Mouse (Mus musculus) midbrain, embryonic 13.5 days (tissue): ENCODE measurements around the gene Crabp2. TPM values are rescaled to one million over a fixed set of nuclear protein-coding genes. Genes with fewer than 3 reads are reported as not detected.
A peak's percentile ranks its signal among the peaks of the same experiment; 100 is the strongest.

Experiments used
- ATAC-seq: fragments of 200-750 bp; cut with Nextera tagmentation; 2 replicates; pipeline ENCODE4 v1.8.0; 2017; ENCODE audit warnings: mild to moderate bottlenecking, moderate TSS enrichment, moderate library complexity
- H3K27ac ChIP-seq: fragments of 300-500 bp; sonication (generic); 2 replicates; pipeline ENCODE4 v1.5.1; 2015; ENCODE audit warnings: inconsistent platforms, mild to moderate bottlenecking, moderate library complexity
- H3K27me3 ChIP-seq: fragments of 300-500 bp; sonication (generic); 2 replicates; pipeline ENCODE4 v1.6.1; 2015; ENCODE audit warnings: mild to moderate bottlenecking, inconsistent platforms
- H3K36me3 ChIP-seq: fragments of 300-500 bp; sonication (generic); 2 replicates; pipeline ENCODE4 v1.6.1; 2015; ENCODE audit warnings: mild to moderate bottlenecking, inconsistent platforms
- H3K4me1 ChIP-seq: fragments of 300-500 bp; sonication (generic); replicated peaks from 2 replicates; pipeline ENCODE4 v1.6.1; 2015; ENCODE audit warnings: inconsistent platforms
- H3K4me2 ChIP-seq: fragments of 300-500 bp; sonication (generic); replicated peaks from 2 replicates; pipeline ENCODE4 v1.6.1; 2015; ENCODE audit warnings: moderate library complexity, mild to moderate bottlenecking, inconsistent platforms
- H3K4me3 ChIP-seq: fragments of 300-500 bp; sonication (generic); replicated peaks from 2 replicates; pipeline ENCODE4 v1.5.1; 2015; ENCODE audit warnings: mild to moderate bottlenecking, inconsistent platforms
- H3K9ac ChIP-seq: fragments of 300-500 bp; sonication (generic); replicated peaks from 2 replicates; pipeline ENCODE4 v1.6.1; 2015; ENCODE audit warnings: mild to moderate bottlenecking, inconsistent platforms
- H3K9me3 ChIP-seq: fragments of 300-500 bp; sonication (generic); 2 replicates; pipeline ENCODE4 v1.6.1; 2016; ENCODE audit warnings: mild to moderate bottlenecking, inconsistent platforms
- WGBS: fragments of 180-500 bp; shearing (Covaris S2); methylation state at CpG from one replicate; pipeline ENCODE4 v1.1.7; 2015; 5-methylcytosine and 5-hydroxymethylcytosine counted together
- polyA plus RNA-seq: library from polyadenylated mRNA; unstranded; fragments of >200 nt; fragmentation: Nextera tagmentation; extraction: Ambion mirVana; gene quantifications from 2 replicates; pipeline ENCODE4 v1.2.1, GENCODE M21; 2015

Gene Crabp2
- polyA plus RNA-seq, 1 experiment from 2014 or later = 129 TPM

GRCm38 (mm10) chr3:87960586-87961191 is 12.2 kb downstream of the Crabp2 start:
- Histone ChIP-seq H3K9me3 (no peaks in the 10 kb centered on the region), H3K4me3 (peak overlapping the region; percentile 37), H3K4me1 (peaks cover 29% of the 10 kb centered on the region), H3K27me3 (no peaks in the 10 kb centered on the region), H3K9ac (peak overlapping the region; percentile 71), H3K27ac (peak overlapping the region; percentile 95), H3K36me3 (no peaks in the 10 kb centered on the region), H3K4me2 (peak overlapping the region; percentile 60)
- WGBS = under 1% methylated on average over 27 of the region's 27 CpGs
- peak; percentile 98 for ATAC-seq

GRCm38 (mm10) chr3:87970184-87970938 is 21.9 kb downstream of the Crabp2 start:
- Histone ChIP-seq H3K9ac (peak overlapping the region; percentile 51; the same call in 1 of the 2 replicates), H3K27ac (peak overlapping the region; percentile 27), H3K4me2 (peak overlapping the region; percentile 94), H3K36me3 (peaks cover 2% of the 10 kb centered on the region; the same call in 1 of the 2 replicates), H3K4me1 (peaks cover 52% of the 10 kb centered on the region), H3K27me3 (no peaks in the 10 kb centered on the region), H3K9me3 (no peaks in the 10 kb centered on the region), H3K4me3 (peak overlapping the region; percentile 70)
- ATAC-seq = 0 out of 2 replicates have a peak, but pooled peaks have one; percentile 2
- WGBS = under 1% methylated on average over 21 of the region's 21 CpGs

GRCm38 (mm10) chr3:87970939-87971488 is 22.5 kb downstream of the Crabp2 start, which contains the start of gene Nes:
Gene Nes (plus strand): TSS chr3:87971078.
- ATAC-seq = peak; percentile 71
- peak within 1 kb of the TSS; percentile 89 for H3K9ac ChIP-seq
- H3K36me3 ChIP-seq = peaks cover 8% of the 10 kb centered on the region
- H3K27me3 ChIP-seq = no peaks in the 10 kb centered on the region
- H3K4me3 ChIP-seq = peak within 1 kb of the TSS; percentile 70
- H3K4me1 ChIP-seq = peaks cover 55% of the 10 kb centered on the region
- peak within 1 kb of the TSS; percentile 90 for H3K27ac ChIP-seq
- WGBS = under 1% methylated on average over 44 of the region's 44 CpGs
- peak within 1 kb of the TSS; percentile 94 for H3K4me2 ChIP-seq
- no peaks in the 10 kb centered on the region for H3K9me3 ChIP-seq

- Histone ChIP-seq H3K27ac (peak overlapping the region; percentile 90), H3K9me3 (no peaks in the 10 kb centered on the region), H3K4me1 (peaks cover 55% of the 10 kb centered on the region), H3K36me3 (peaks cover 14% of the 10 kb centered on the region), H3K4me3 (peak overlapping the region; percentile 70), H3K4me2 (peak overlapping the region; percentile 94), H3K9ac (peak overlapping the region; percentile 89), H3K27me3 (no peaks in the 10 kb centered on the region)
- no peak for ATAC-seq
- WGBS = under 1% methylated on average over 56 of the region's 60 CpGs
These were observed 23.2 kb downstream of the Crabp2 start for GRCm38 (mm10) chr3:87971489-87972202.

- Histone ChIP-seq H3K27me3 (no peaks in the 10 kb centered on the region), H3K9ac (peak overlapping the region; percentile 89), H3K4me2 (peak overlapping the region; percentile 94), H3K4me3 (peak overlapping the region; percentile 70), H3K9me3 (no peaks in the 10 kb centered on the region), H3K27ac (peak overlapping the region; percentile 90), H3K36me3 (peaks cover 19% of the 10 kb centered on the region), H3K4me1 (peaks cover 55% of the 10 kb centered on the region)
- peak; percentile 44 for ATAC-seq
- WGBS = 3% methylated on average over 8 of the region's 8 CpGs
These were observed 23.8 kb downstream of the Crabp2 start for GRCm38 (mm10) chr3:87972203-87972664.

GRCm38 (mm10) chr3:87972776-87973175 is 24.3 kb downstream of the Crabp2 start:
- Histone ChIP-seq H3K4me1 (peaks cover 55% of the 10 kb centered on the region), H3K4me2 (peak overlapping the region; percentile 94), H3K36me3 (peaks cover 21% of the 10 kb centered on the region), H3K9me3 (no peaks in the 10 kb centered on the region), H3K27ac (peak overlapping the region; percentile 90), H3K9ac (peak overlapping the region; percentile 89), H3K27me3 (no peaks in the 10 kb centered on the region), H3K4me3 (peak overlapping the region; percentile 70)
- 14% methylated on average over 5 of the region's 5 CpGs for WGBS
- ATAC-seq = no peak

- Histone ChIP-seq H3K36me3 (peaks cover 29% of the 10 kb centered on the region), H3K27me3 (no peaks in the 10 kb centered on the region), H3K9ac (peak overlapping the region; percentile 89), H3K27ac (peak overlapping the region; percentile 90), H3K4me2 (peak overlapping the region; percentile 94), H3K4me3 (peak overlapping the region; percentile 70), H3K4me1 (peaks cover 55% of the 10 kb centered on the region), H3K9me3 (no peaks in the 10 kb centered on the region)
- WGBS = 5% methylated on average over 14 of the region's 14 CpGs
- peak; percentile 5; the same call in 1 of the 2 replicates for ATAC-seq
These were observed 25.3 kb downstream of the Crabp2 start for GRCm38 (mm10) chr3:87973593-87974380.

- Histone ChIP-seq H3K27me3 (no peaks in the 10 kb centered on the region), H3K36me3 (peaks cover 29% of the 10 kb centered on the region), H3K4me1 (peaks cover 59% of the 10 kb centered on the region), H3K9me3 (no peaks in the 10 kb centered on the region), H3K9ac (peak overlapping the region; percentile 89), H3K4me2 (peak overlapping the region; percentile 94), H3K27ac (peak overlapping the region; percentile 90), H3K4me3 (peak overlapping the region; percentile 70)
- peak; percentile 51 for ATAC-seq
- 4% methylated on average over 12 of the region's 12 CpGs for WGBS
These were observed 26.0 kb downstream of the Crabp2 start for GRCm38 (mm10) chr3:87974381-87974987.

GRCm38 (mm10) chr3:87979493-87979892 is 31.0 kb downstream of the Crabp2 start:
- H3K27me3 ChIP-seq = no peaks in the 10 kb centered on the region
- H3K4me2 ChIP-seq = no peak overlapping the region
- H3K9ac ChIP-seq = no peak overlapping the region
- no peaks in the 10 kb centered on the region for H3K9me3 ChIP-seq
- peaks cover 29% of the 10 kb centered on the region for H3K36me3 ChIP-seq
- 89% methylated on average over 5 of the region's 5 CpGs for WGBS
- no peak overlapping the region for H3K4me3 ChIP-seq
- no peak for ATAC-seq
- peaks cover 64% of the 10 kb centered on the region for H3K4me1 ChIP-seq
- no peak overlapping the region for H3K27ac ChIP-seq

GRCm38 (mm10) chr3:87980085-87980484 is 31.6 kb downstream of the Crabp2 start:
- H3K9me3 ChIP-seq = no peaks in the 10 kb centered on the region
- WGBS = 72% methylated on average over 3 of the region's 3 CpGs
- no peak overlapping the region for H3K4me2 ChIP-seq
- H3K36me3 ChIP-seq = peaks cover 29% of the 10 kb centered on the region
- no peaks in the 10 kb centered on the region for H3K27me3 ChIP-seq
- peaks cover 64% of the 10 kb centered on the region for H3K4me1 ChIP-seq
- H3K4me3 ChIP-seq = no peak overlapping the region
- peak overlapping the region; percentile 61 for H3K27ac ChIP-seq
- ATAC-seq = no peak
- no peak overlapping the region for H3K9ac ChIP-seq
